Mouse (Mus musculus): ENCODE measurements around the gene Abca7. TPM values are rescaled to one million over a fixed set of nuclear protein-coding genes. Genes with fewer than 3 reads are reported as not detected.
"Not testable (repeated sequence)": the region's sequence is repeated elsewhere in the genome, so short reads cannot be mapped to it uniquely, and the experiment has no call there.

The Abca7 gene
- polyA plus RNA-seq, 1 experiment from 2014 or later: 4.1 TPM

- Histone ChIP-seq H3K27me3 (ENCODE audit: control insufficient read depth, insufficient read depth, low read length) (no peaks in the 10 kb centered on the region; the same call in 1 of the 2 replicates), H3K4me3 (replicated peaks; ENCODE audit: low read depth, low read length) (no peak overlapping the region), H3K9ac (replicated peaks; ENCODE audit: low read length) (no peak overlapping the region; the same call in 1 of the 2 replicates), H3K4me2 (ENCODE audit: low read length) (no peak overlapping the region), H3K27ac (replicated peaks; ENCODE audit: low read depth, low read length) (no peak overlapping the region), H3K36me3 (ENCODE audit: control insufficient read depth, insufficient read depth, low read length) (peaks cover 15% of the 10 kb centered on the region), H3K4me1 (ENCODE audit: control insufficient read depth, insufficient read depth, low read length) (peaks cover 6% of the 10 kb centered on the region; the same call in 1 of the 2 replicates), H3K9me3 (ENCODE audit: control insufficient read depth, low read length) (no peaks in the 10 kb centered on the region)
- 13% methylated on average over 21 of the region's 21 CpGs for WGBS
- ATAC-seq (ENCODE audit: low FRiP score, low TSS enrichment) (no peak), DNase-seq (peak; percentile 69)
Observed at GRCm38 (mm10) chr10:79958140-79958816, 38.0 kb upstream of the Abca7 start.

- H3K36me3 ChIP-seq (ENCODE audit: control insufficient read depth, insufficient read depth, low read length): peaks cover 23% of the 10 kb centered on the region
- not testable (repeated sequence) for H3K9ac ChIP-seq (replicated peaks; ENCODE audit: low read length); H3K9me3 ChIP-seq (ENCODE audit: control insufficient read depth, low read length); DNase-seq; H3K27ac ChIP-seq (replicated peaks; ENCODE audit: low read depth, low read length); H3K4me1 ChIP-seq (ENCODE audit: control insufficient read depth, insufficient read depth, low read length); ATAC-seq (ENCODE audit: low FRiP score, low TSS enrichment); H3K27me3 ChIP-seq (ENCODE audit: control insufficient read depth, insufficient read depth, low read length)
- WGBS: 36% methylated on average over 10 of the region's 10 CpGs
- peak overlapping the region; percentile 82; the same call in 1 of the 2 replicates for H3K4me2 ChIP-seq (ENCODE audit: low read length)
- peak overlapping the region; percentile 90; the same call in 1 of the 2 replicates for H3K4me3 ChIP-seq (replicated peaks; ENCODE audit: low read depth, low read length)
Observed at GRCm38 (mm10) chr10:79959412-79959811, 36.9 kb upstream of the Abca7 start.

DNA sequence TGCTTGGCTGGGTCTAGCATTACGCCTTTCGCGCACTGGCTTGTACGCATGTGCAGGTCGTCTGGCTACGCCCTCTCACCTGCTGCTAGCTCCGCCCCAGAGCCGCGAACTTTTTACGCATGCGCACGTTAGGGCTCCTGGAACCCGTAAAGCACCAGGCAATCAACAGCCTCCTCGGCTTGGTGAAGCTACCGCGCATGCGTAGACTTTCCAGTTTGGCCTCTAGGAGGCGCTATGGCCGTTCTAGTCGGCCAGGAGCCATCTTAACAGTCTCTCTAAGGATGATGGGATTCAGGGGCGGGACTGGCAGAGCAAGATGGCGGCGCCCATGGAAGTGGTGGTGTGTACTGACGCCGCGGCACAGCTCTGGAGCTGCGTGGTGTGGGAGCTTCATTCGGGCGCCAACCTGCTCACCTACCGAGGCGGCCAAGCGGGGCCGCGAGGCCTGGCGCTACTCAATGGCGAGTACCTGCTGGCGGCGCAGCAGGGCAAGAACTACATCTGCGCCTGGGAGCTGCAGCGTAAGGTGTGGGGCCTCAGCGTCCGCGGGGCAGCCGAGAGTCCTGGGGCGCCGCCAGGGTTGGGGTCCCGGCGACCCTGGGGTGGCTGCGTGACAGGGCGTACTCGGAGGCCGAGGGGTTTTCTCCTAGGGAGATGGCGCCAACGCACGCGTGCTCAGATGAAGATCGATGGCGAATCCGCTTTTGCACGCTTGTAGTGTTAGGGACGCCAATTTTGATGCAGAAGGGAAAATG is 36.3 kb upstream of the Abca7 start, which contains the start of gene Wdr18:
Wdr18 (plus strand) TSS at position 306 of the 755 bp plus-strand sequence.
- peaks cover 29% of the 10 kb centered on the region for H3K36me3 ChIP-seq (ENCODE audit: control insufficient read depth, insufficient read depth, low read length)
- no peaks in the 10 kb centered on the region; the same call in 1 of the 2 replicates for H3K27me3 ChIP-seq (ENCODE audit: control insufficient read depth, insufficient read depth, low read length)
- peak within 1 kb of the TSS; percentile 74 for H3K9ac ChIP-seq (replicated peaks; ENCODE audit: low read length)
- WGBS: under 1% methylated on average over 61 of the region's 61 CpGs
- ATAC-seq (ENCODE audit: low FRiP score, low TSS enrichment) (peak; percentile 94), DNase-seq (peak; percentile 100)
- H3K4me1 ChIP-seq (ENCODE audit: control insufficient read depth, insufficient read depth, low read length): peaks cover 6% of the 10 kb centered on the region; the same call in 1 of the 2 replicates
- no peaks in the 10 kb centered on the region for H3K9me3 ChIP-seq (ENCODE audit: control insufficient read depth, low read length)
- peak within 1 kb of the TSS; percentile 82 for H3K4me2 ChIP-seq (ENCODE audit: low read length)
- peak within 1 kb of the TSS; percentile 90 for H3K4me3 ChIP-seq (replicated peaks; ENCODE audit: low read depth, low read length)
- peak within 1 kb of the TSS; percentile 71 for H3K27ac ChIP-seq (replicated peaks; ENCODE audit: low read depth, low read length)

DNA sequence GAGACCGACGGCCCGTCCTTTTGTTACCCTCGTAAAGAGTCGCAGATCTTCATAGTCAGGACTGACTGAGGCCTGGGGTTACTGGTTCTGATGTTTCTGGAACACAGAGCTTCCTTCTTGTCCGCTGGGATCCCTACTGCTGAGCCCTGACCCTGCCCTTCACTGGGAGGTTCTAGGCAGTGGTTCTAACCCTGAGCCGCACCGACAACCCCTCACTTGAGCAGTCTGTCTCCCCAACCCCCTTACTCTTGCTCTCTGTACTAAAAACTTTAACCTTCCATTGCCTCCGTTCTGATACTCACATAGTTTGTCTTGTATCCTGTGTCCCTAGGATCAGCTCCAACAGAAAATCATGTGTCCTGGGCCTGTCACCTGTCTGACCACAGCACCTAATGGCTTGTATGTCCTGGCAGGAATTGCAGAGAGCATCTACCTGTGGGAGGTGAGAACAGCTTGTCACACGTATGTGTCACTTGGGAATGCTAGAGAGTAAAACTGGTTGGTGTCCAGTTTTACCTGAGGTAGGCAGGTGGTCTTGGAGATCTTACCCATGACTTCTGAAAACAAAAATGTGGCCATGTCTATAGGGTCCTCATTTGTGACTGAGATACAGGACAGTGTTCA is 35.5 kb upstream of the Abca7 start:
- Histone ChIP-seq H3K9ac (replicated peaks; ENCODE audit: low read length) (peak overlapping the region; percentile 74), H3K27me3 (ENCODE audit: control insufficient read depth, insufficient read depth, low read length) (no peaks in the 10 kb centered on the region; the same call in 1 of the 2 replicates), H3K4me3 (replicated peaks; ENCODE audit: low read depth, low read length) (peak overlapping the region; percentile 90), H3K4me2 (ENCODE audit: low read length) (peak overlapping the region; percentile 82), H3K36me3 (ENCODE audit: control insufficient read depth, insufficient read depth, low read length) (peaks cover 36% of the 10 kb centered on the region), H3K9me3 (ENCODE audit: control insufficient read depth, low read length) (no peaks in the 10 kb centered on the region), H3K27ac (replicated peaks; ENCODE audit: low read depth, low read length) (no peak overlapping the region; the same call in 1 of the 2 replicates), H3K4me1 (ENCODE audit: control insufficient read depth, insufficient read depth, low read length) (peaks cover 6% of the 10 kb centered on the region; the same call in 1 of the 2 replicates)
- ATAC-seq (ENCODE audit: low FRiP score, low TSS enrichment) (no peak), DNase-seq (no peak)
- 18% methylated on average over 10 of the region's 10 CpGs for WGBS

DNA sequence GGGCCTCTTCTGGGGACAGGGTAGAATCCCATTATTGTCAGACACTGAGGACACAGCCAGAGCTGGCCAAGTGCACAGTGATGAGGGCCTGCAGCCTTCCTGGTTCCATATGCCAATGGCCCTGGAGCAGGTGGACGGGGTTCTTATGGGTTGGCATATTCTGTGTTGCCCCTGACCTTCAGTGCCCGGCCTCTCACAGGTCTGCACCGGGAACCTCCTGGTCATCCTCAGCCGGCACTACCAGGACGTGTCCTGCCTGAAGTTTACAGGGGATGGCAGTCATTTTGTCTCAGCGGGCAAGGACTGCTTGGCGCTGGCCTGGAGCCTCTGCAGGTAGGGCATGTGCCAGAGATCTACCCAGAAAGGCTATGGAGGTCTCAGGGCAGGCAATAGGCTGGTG is 31.6 kb upstream of the Abca7 start:
- no peak overlapping the region for H3K4me3 ChIP-seq (replicated peaks; ENCODE audit: low read depth, low read length)
- ATAC-seq (ENCODE audit: low FRiP score, low TSS enrichment) (no peak), DNase-seq (no peak)
- H3K27me3 ChIP-seq (ENCODE audit: control insufficient read depth, insufficient read depth, low read length): peaks cover 6% of the 10 kb centered on the region; the same call in 1 of the 2 replicates
- no peak overlapping the region for H3K27ac ChIP-seq (replicated peaks; ENCODE audit: low read depth, low read length)
- no peaks in the 10 kb centered on the region for H3K9me3 ChIP-seq (ENCODE audit: control insufficient read depth, low read length)
- no peak overlapping the region for H3K9ac ChIP-seq (replicated peaks; ENCODE audit: low read length)
- H3K36me3 ChIP-seq (ENCODE audit: control insufficient read depth, insufficient read depth, low read length): peaks cover 62% of the 10 kb centered on the region
- 95% methylated on average over 7 of the region's 7 CpGs for whole genome bisulfite sequencing
- H3K4me2 ChIP-seq (ENCODE audit: low read length): no peak overlapping the region
- H3K4me1 ChIP-seq (ENCODE audit: control insufficient read depth, insufficient read depth, low read length): peaks cover 6% of the 10 kb centered on the region; the same call in 1 of the 2 replicates

DNA sequence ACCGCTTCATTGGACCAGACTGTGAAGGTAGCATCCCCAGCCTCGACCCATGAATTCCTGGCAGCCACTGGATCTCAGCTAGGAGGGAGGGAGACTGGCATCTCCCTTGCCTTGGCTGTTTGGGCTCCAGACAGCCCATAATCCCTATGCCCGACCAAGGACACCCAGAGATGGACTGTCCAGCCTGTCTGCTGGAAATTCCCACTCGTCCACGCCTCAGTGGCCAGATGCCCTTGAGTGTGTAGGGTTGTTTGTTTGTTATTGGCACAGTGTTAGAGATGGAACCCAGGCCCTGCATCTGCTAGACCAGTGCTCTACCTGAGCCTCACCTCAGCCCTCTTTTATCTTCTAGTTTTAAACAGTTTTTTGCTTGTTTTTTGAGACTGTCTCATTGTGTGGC is 31.0 kb upstream of the Abca7 start:
- no peak overlapping the region for H3K4me3 ChIP-seq (replicated peaks; ENCODE audit: low read depth, low read length)
- H3K4me1 ChIP-seq (ENCODE audit: control insufficient read depth, insufficient read depth, low read length): peaks cover 6% of the 10 kb centered on the region; the same call in 1 of the 2 replicates
- DNase-seq (no peak), ATAC-seq (ENCODE audit: low FRiP score, low TSS enrichment) (no peak)
- H3K27ac ChIP-seq (replicated peaks; ENCODE audit: low read depth, low read length): no peak overlapping the region
- WGBS: 94% methylated on average over 5 of the region's 5 CpGs
- H3K36me3 ChIP-seq (ENCODE audit: control insufficient read depth, insufficient read depth, low read length): peaks cover 62% of the 10 kb centered on the region
- no peaks in the 10 kb centered on the region for H3K9me3 ChIP-seq (ENCODE audit: control insufficient read depth, low read length)
- H3K4me2 ChIP-seq (ENCODE audit: low read length): no peak overlapping the region
- H3K27me3 ChIP-seq (ENCODE audit: control insufficient read depth, insufficient read depth, low read length): peaks cover 12% of the 10 kb centered on the region; the same call in 1 of the 2 replicates
- no peak overlapping the region for H3K9ac ChIP-seq (replicated peaks; ENCODE audit: low read length)

DNA sequence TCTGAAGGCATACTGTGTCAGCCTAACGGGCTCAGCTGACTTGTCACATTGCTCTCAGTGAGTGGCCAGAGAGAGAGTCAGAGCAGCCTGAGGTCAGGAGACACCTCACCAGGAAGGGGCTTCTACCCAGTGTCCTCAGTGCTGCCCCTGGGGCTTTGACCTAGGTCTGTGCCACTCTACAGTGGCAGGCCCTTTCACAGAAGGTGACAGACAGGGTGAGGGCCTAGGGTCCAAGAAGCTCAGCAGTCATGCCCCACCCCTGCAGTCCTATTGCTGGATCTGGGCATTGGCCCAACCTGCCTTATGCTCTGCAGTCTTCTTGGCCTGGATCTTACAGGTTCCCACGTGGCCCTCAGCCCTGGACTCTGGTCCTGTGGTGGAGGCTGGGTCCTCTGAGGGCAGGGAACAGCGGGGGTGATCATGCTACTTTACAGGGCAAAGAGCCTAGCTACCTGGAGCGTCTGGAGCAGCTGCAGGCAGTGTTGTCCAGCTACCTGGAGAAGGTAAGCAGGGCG is 29.4 kb upstream of the Abca7 start:
- ATAC-seq (ENCODE audit: low FRiP score, low TSS enrichment) (no peak), DNase-seq (no peak)
- no peak overlapping the region for H3K27ac ChIP-seq (replicated peaks; ENCODE audit: low read depth, low read length)
- no peaks in the 10 kb centered on the region for H3K9me3 ChIP-seq (ENCODE audit: control insufficient read depth, low read length)
- H3K4me1 ChIP-seq (ENCODE audit: control insufficient read depth, insufficient read depth, low read length): no peaks in the 10 kb centered on the region; the same call in 1 of the 2 replicates
- no peak overlapping the region for H3K4me2 ChIP-seq (ENCODE audit: low read length)
- no peak overlapping the region for H3K4me3 ChIP-seq (replicated peaks; ENCODE audit: low read depth, low read length)
- peaks cover 62% of the 10 kb centered on the region for H3K36me3 ChIP-seq (ENCODE audit: control insufficient read depth, insufficient read depth, low read length)
- H3K9ac ChIP-seq (replicated peaks; ENCODE audit: low read length): no peak overlapping the region
- WGBS: 96% methylated on average over 5 of the region's 5 CpGs
- peaks cover 28% of the 10 kb centered on the region; the same call in 1 of the 2 replicates for H3K27me3 ChIP-seq (ENCODE audit: control insufficient read depth, insufficient read depth, low read length)

GRCm38 (mm10) chr10:79968181-79968580 is 28.1 kb upstream of the Abca7 start:
- no peak overlapping the region for H3K4me3 ChIP-seq (replicated peaks; ENCODE audit: low read depth, low read length)
- no peak overlapping the region for H3K9ac ChIP-seq (replicated peaks; ENCODE audit: low read length)
- DNase-seq (no peak), ATAC-seq (ENCODE audit: low FRiP score, low TSS enrichment) (no peak)
- 73% methylated on average over 1 of the region's 1 CpGs for WGBS
- peaks cover 51% of the 10 kb centered on the region for H3K36me3 ChIP-seq (ENCODE audit: control insufficient read depth, insufficient read depth, low read length)
- H3K4me1 ChIP-seq (ENCODE audit: control insufficient read depth, insufficient read depth, low read length): no peaks in the 10 kb centered on the region; the same call in 1 of the 2 replicates
- H3K9me3 ChIP-seq (ENCODE audit: control insufficient read depth, low read length): no peaks in the 10 kb centered on the region
- H3K27ac ChIP-seq (replicated peaks; ENCODE audit: low read depth, low read length): no peak overlapping the region
- peaks cover 31% of the 10 kb centered on the region; the same call in 1 of the 2 replicates for H3K27me3 ChIP-seq (ENCODE audit: control insufficient read depth, insufficient read depth, low read length)
- no peak overlapping the region for H3K4me2 ChIP-seq (ENCODE audit: low read length)
